Mouse (Mus musculus) c-Kit-negative CD71-positive TER-119-positive erythroid progenitor cells, embryonic 14.5 days (primary cell): ENCODE data around the gene Wdr76.
"Not testable (repeated sequence)": the region's sequence is repeated elsewhere in the genome, so short reads cannot be mapped to it uniquely, and the experiment has no call there.

Source experiments
- DNase-seq: peaks from one replicate; pipeline ENCODE4 v3.0.0-alpha.2; 2013; ENCODE audit warnings: low read depth, low spot score

Wdr76 gene

GRCm38 (mm10) chr2:121518711-121519110 is 12.2 kb downstream of the Wdr76 start:
- not testable (repeated sequence) for DNase-seq

DNA sequence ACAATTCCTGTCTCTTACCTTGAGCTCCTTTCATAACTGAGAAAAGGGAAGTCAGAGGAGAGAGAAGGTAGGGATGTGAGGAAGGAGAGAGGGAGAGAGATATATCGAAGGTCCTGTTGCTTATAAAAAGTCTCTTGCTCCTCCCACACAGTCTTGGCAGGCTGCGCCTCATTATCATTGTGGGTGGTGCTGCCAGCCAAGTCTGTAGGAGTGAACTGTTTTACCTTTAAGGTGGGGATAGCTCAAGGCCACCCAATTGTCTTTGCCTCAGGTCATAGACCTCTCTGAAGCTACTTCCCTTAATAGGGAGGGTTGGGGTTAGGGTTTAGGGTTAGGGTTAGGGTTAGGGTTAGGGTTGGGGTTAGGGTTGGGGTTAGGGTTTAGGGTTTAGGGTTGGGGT is 15.5 kb downstream of the Wdr76 start:
- DNase-seq: no peak

GRCm38 (mm10) chr2:121522830-121523229 is 16.3 kb downstream of the Wdr76 start:
- not testable (repeated sequence) for DNase-seq

- DNase-seq: no peak
These were observed 18.5 kb downstream of the Wdr76 start for GRCm38 (mm10) chr2:121525056-121525455.

- DNase-seq: no peak
These were observed 38.3 kb downstream of the Wdr76 start for GRCm38 (mm10) chr2:121544829-121545228.

- no peak for DNase-seq
These were observed 43.1 kb downstream of the Wdr76 start for GRCm38 (mm10) chr2:121549630-121550029.

DNA sequence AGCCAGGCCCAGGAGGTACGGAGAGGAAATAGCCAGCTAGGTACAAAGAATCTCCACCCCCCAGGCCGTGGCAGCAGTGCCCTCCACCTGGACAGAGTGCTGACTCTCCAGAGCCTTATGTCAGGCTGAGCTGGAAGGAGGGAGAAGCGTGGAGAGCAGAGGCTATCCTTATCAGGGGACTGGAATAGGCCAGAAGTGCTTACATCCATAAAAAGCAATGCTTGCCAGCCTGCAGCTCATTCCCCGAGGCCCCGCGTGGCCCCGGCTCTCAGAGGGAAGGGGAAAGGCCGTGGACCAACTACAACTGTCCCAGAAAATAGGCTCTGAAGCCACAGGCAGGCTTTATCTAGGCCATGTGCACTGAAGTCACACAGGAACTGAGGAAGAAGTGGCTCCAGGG is 44.7 kb downstream of the Wdr76 start:
- no peak for DNase-seq

DNA sequence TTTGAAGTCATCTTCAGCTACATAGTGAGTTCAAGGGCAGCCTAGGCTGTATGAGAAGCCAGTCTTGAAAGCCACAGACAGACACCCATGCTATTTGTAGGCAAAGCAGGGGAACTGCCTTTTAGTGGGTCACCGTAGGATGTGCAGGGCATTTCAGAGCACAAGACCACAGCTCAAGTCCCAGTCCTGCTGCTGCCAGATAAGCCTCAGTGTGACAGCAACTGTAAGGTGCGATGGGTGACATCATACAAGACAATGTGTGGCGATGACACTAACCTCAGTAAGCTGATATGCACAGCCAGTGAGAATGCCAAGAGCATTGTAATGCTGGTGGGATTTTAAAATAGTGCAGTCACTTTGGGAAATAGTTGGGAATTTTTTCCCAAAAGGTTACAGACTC is 56.6 kb downstream of the Wdr76 start:
- no peak for DNase-seq

- no peak for DNase-seq
These were observed 59.4 kb downstream of the Wdr76 start for GRCm38 (mm10) chr2:121565911-121566310.

- DNase-seq: no peak
These were observed 63.5 kb downstream of the Wdr76 start for GRCm38 (mm10) chr2:121570049-121570448.

DNA sequence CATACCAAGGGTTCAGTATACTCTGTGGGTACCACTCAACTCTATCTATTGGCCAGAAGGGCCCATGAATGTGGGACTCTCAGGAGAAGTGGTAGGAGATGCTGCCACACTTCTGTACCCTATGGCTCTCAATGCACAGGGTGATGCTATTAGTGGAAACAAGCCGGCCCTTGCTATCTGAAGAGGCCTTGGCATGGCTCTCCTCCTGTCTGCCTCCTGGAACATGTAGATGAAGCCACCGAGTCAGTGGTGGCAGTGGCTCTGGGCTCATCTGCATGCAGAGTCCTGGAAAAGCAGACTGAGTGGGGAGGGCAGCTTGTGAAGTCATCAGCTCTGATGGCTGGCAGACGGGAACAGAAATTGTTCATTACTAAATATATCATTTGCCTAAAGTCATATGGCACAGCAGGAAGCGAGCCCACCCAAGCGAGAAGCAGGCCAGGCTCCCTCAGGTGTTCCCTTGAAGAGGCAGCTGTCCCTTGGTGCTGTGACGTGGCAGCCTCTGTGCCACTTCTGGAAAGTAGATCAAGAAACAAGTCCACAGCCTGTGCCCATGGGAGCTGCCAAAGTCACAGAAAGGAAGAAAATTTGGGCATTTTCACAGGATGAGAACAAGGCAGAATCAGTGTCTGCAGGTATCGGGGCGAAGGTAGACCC is 64.6 kb downstream of the Wdr76 start:
- no peak for DNase-seq

GRCm38 (mm10) chr2:121571780-121572179 is 65.3 kb downstream of the Wdr76 start:
- DNase-seq: peak; percentile 37

DNA sequence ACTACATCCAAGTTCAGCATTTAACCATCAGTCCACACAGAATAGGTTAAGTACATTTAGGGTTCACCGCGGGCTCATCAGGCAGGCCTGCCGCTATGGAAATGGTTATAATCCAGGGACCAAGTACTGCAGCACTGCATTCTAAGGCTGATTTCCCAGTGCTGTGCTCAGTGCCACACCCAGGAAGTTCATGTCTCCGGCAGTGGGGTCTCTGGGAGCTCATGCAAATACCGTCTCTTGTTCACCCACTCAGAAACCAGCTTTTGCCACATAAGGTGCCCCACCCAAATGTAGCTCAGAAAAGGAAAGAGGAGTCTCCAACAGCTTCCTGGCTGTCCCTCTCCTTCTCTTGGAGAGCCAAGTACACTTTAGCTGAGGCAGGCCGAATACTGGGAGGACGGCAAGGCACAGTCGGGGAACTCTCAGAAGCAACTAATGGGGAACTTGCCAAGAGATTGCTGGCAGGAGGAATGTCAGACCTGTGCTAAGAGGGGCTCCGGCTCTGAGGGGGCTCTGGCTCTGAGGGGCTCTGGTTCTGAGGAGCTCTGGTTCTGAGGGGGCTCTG is 67.6 kb downstream of the Wdr76 start:
- DNase-seq: no peak

GRCm38 (mm10) chr2:121575741-121576201 is 69.2 kb downstream of the Wdr76 start:
- no peak for DNase-seq

DNA sequence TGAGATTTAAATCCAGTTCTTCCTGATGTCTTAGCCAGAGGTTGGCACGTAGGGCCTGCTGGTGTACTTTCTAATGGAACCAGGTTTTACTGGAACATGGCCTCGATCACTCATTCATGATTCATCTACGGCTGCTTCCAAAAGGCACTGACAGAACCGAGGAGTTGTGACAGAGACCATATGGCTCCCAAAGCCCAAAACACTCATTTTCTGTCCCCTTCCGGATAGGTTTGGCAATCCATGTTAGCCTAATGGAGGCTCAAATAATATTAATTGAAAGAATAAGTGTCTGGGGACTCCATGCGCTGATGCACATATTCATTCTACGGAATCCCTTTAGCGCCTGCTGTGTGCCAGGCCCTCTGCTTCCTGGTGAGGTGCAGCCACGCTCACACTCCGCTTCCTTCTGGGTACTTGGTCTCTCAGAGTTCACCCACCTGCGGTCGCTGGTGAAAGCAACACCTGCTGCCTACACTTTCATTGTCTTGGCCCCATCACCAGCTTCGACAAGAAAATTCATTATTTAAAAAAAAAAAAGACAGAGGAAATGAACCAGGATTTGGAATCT is 76.4 kb downstream of the Wdr76 start:
- DNase-seq: no peak

DNA sequence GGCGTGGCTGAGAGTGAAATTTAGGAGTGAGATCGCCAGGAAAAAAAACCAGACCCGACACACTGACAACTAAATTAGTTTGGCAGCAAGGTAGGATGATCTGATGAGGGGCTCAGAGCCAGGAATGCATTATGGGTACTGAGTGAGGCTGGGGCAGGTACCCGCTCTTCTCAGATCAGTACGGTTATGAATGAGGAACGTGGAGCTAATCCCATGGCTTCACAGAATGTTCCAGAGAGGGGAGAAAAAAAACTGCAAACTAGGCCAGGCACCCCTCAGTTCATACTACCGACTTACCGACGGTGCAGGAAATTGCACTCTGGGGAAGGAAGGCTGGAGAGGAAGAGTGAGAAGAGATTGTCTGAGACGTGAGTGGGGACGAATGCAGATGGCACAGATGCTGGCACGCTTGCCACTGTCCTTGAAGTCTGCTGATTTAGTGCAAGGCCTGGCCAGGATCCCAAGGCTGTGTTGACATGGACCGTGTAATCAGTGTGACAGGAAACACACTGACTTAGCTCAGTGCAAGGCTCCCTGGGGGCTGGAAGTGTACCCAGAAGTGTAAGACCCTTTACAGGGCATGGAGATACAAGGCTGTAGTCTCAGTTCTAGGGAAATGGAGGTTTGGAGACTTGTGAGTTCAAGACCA is 77.1 kb downstream of the Wdr76 start:
- DNase-seq: no peak

GRCm38 (mm10) chr2:121584705-121585104 is 78.2 kb downstream of the Wdr76 start:
- no peak for DNase-seq

DNA sequence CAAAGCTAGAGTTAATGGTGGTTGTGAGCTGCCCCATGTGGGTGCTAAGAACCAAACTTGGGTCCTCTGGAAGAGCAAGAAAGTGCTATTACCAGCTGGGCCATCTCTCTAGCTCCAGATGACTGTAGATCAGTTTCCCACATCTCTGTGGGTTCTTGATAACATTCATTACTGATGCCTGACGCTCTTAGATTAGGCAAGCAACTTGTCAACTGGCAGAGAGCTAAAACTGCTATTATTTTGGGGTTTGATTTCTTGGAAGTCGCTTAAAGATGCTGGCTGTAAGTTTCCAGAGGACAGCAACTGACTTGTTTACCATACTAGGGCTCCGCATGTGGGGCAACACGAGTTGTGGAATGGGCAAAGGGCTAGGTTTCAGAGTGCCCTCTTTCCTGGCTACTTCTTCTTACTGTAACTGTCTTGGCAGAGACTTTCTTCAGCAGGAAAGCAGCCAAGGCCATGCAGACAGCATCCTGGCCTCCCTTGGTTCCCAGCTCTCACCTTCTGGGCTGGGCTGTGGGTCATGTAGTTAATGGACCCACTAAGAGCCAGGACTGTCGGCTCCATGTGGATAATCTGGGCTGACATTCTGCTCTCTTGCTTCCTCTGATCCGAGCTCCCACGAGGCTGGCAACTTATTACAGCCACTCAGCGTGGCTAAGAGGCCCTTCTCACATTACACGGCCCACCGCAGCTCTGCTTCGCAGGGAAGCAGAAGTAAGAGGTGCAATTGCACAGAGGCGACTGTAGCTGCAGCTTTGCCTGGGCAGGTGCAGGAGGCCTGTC is 81.2 kb downstream of the Wdr76 start:
- no peak for DNase-seq

DNA sequence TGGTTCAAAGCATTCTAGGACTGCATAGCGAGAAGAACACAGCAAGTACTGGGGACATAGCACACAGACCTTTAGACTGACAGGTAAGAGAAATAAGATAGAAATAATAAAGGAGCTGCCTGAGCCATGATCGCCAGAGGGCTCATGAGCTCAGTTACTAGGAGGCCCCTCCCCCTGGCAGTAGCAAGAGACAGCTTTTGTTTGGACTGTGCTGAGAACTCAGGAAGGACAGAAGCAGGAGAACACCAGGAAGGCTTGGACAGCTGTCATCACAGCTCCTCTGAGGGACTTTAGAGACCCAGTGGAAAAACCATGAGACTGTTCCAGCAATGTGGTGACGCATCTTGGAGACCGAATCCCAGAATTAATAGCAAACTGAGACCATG is 81.8 kb downstream of the Wdr76 start:
- no peak for DNase-seq

DNA sequence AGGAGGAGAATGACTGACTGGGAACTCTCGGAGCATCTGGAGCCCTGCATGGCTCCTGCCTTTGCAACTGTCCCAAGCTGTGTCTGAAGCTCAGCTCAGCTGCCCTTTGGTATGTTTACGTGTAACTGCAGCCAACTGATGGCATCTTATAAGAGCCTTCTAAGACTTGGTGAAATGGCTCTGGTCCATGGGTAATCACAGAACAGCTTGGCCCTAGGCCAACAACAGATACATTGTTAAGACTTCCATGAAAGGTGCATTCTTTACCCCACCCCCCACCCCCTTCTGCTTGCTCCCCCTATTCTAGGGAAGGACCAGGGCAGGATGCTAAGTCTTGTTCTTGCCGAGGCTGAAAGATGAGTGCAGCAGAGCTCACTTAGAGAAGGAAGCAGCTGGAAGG is 87.6 kb downstream of the Wdr76 start:
- DNase-seq: no peak
